Mouse (Mus musculus): ENCODE results near the gene Atxn1.

DNA sequence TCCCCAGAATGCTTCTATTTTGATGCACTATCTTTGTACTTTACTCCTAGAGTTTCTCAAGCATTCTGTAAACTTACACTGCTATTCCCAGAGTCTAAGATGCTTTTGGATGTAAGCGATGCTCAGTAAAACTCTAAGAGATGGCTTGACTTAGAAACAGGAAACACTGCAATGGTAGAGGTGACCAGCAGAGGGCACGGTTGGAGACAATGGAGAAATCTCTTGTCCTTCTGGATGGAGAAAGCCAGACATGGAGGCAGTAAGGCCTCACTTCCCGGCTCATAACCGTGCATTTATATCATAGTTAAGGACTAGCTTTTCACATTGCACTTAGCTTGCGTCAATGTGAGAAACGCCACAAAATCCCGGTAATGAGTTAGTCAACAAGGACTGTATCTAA is 404.3 kb downstream of the Atxn1 start:
- TF ChIP-seq POLR2A (IDR thresholded peaks at IDR 0.05; ENCODE audit: borderline replicate concordance, low read depth, low read length) = no peak
- no peak for TF ChIP-seq CTCF (IDR thresholded peaks at IDR 0.05; ENCODE audit: low read depth, low read length)
